In the genomic region with DNA sequence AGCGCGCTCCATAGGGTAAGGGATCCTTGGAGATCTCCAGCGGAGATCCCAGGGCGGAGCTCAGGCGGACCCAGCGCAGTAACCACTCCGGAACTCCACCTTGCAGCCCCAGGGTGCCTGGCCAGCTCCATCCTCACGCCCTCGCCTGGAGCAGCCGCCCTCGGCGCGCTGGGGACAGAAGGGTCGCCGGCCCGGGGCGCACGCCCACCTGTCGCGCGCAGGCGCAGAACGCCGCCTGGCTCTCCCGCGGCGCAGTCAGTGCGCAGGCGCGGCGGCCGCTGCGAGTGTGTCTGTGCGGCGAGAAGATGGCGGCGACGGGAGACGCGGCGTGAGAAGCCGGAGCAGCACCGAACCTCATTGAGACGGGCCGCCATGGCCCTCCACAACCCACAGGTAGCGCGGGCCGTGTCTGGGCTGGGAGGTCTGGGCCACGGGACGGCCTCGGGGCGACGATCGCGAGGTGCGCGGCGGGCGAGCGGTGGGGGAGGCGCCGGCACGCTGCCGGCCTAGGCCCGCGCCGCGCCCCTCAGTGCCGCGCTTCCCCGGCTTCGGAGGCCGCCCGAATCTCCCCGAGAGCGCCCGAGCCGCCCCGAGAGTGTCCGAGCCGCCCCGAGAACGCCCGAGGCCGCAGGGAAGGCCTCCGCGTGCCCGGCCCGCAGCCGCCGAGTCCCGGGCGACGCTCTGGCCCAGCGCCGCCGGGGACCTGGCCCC, we compare ENCODE assay signal across 8 mouse cellular contexts. TPM values are rescaled to one million over a fixed set of nuclear protein-coding genes. Genes with fewer than 3 reads are reported as not detected.
DNase-seq lines count a peak whose midpoint lies in the region; ATAC-seq lines count a peak whose summit lies in the region.

Gm20388 (plus strand) TSS at position 295 of the 711 bp plus-strand sequence.

- H3K9me3 ChIP-seq in erythroblast, embryonic 14.5 days (ENCODE audit: control insufficient read depth, low read length) = no peaks in the 10 kb centered on the region
- H3K9me3 ChIP-seq in heart, embryonic 11.5 days (replicated peaks; ENCODE audit: control insufficient read depth, low read length) = no peaks in the 10 kb centered on the region
- H3K9me3 ChIP-seq in kidney, embryonic 16.5 days (ENCODE audit: low read length) = no peaks in the 10 kb centered on the region

- H3K4me3 ChIP-seq in erythroblast, embryonic 14.5 days (replicated peaks) = peak within 1 kb of the TSS; percentile 99
- peak within 1 kb of the TSS; percentile 64 for H3K4me3 ChIP-seq in heart, embryonic 11.5 days (ENCODE audit: low read depth, low read length)
- H3K4me3 ChIP-seq in kidney, embryonic 16.5 days (ENCODE audit: low read length) = peak within 1 kb of the TSS; percentile 84

- H3K36me3 ChIP-seq in erythroblast, embryonic 14.5 days (ENCODE audit: control insufficient read depth) = peaks cover 28% of the 10 kb centered on the region
- no peaks in the 10 kb centered on the region for H3K36me3 ChIP-seq in heart, embryonic 11.5 days (ENCODE audit: control insufficient read depth, insufficient read depth, low read length)
- no peaks in the 10 kb centered on the region for H3K36me3 ChIP-seq in kidney, embryonic 16.5 days (ENCODE audit: insufficient read depth, low read length)

- peak within 1 kb of the TSS; percentile 87 for H3K27ac ChIP-seq in heart, embryonic 11.5 days (ENCODE audit: low read depth, low read length)
- H3K27ac ChIP-seq in kidney, embryonic 16.5 days (ENCODE audit: low read length) = peak within 1 kb of the TSS; percentile 86

- peak within 1 kb of the TSS; percentile 81 for H3K4me2 ChIP-seq in heart, embryonic 11.5 days
- peak within 1 kb of the TSS; percentile 93 for H3K4me2 ChIP-seq in kidney, embryonic 16.5 days (replicated peaks; ENCODE audit: low read depth, low read length)

- DNase-seq in CD4-positive helper T cell, adult 2 months (ENCODE audit: low read depth, low spot score) = peak; percentile 93
- DNase-seq in brain, embryonic 18.5 days (ENCODE audit: low read depth, low spot score) = peak; percentile 74
- DNase-seq in liver = peak; percentile 91
- DNase-seq in monocyte, adult 2 months (ENCODE audit: low read depth in 1 of 2, low spot score in 2 of 2) = peak; percentile 73 to 88
- peak; percentile 86 to 89 for DNase-seq in spleen, postnatal 14 days (ENCODE audit: low spot score in 2 of 2)

- H3K9ac ChIP-seq in heart, embryonic 11.5 days (ENCODE audit: low read depth, low read length) = peak within 1 kb of the TSS; percentile 93
- peak within 1 kb of the TSS; percentile 95 for H3K9ac ChIP-seq in kidney, embryonic 16.5 days (replicated peaks; ENCODE audit: low read length)

- H3K27me3 ChIP-seq in erythroblast, embryonic 14.5 days (ENCODE audit: control insufficient read depth) = no peaks in the 10 kb centered on the region
- H3K27me3 ChIP-seq in heart, embryonic 11.5 days (ENCODE audit: control insufficient read depth, insufficient read depth, low read length) = no peaks in the 10 kb centered on the region
- H3K27me3 ChIP-seq in kidney, embryonic 16.5 days (ENCODE audit: insufficient read depth, low read length) = no peaks in the 10 kb centered on the region

- WGBS in heart, embryonic 11.5 days (ENCODE audit: insufficient replicate concordance) = under 1% methylated on average over 96 of the region's 97 CpGs
- WGBS in kidney, embryonic 16.5 days = under 1% methylated on average over 82 of the region's 97 CpGs

- ATAC-seq in heart, embryonic 11.5 days (replicated peaks; ENCODE audit: insufficient number of reproducible peaks, low FRiP score, low TSS enrichment) = peak; percentile 91
- peak; percentile 94 for ATAC-seq in kidney, embryonic 16.5 days (ENCODE audit: low FRiP score, low TSS enrichment)

- peaks cover 75% of the 10 kb centered on the region for H3K4me1 ChIP-seq in erythroblast, embryonic 14.5 days (ENCODE audit: control insufficient read depth)
- H3K4me1 ChIP-seq in heart, embryonic 11.5 days (ENCODE audit: control insufficient read depth, insufficient read depth, low read length) = peaks cover 29% of the 10 kb centered on the region
- peaks cover 45% of the 10 kb centered on the region for H3K4me1 ChIP-seq in kidney, embryonic 16.5 days (ENCODE audit: insufficient read depth, low read length)

RNA-seq across cellular contexts. Expression of gene Gm20388, which starts in this region (rescaled TPM):
- 0.36 TPM in 1 of 2 replicates, not detected in the other for polyA plus RNA-seq in erythroblast, embryonic 14.5 days (2012)
- polyA plus RNA-seq in heart, embryonic 11.5 days (2014; fragmentation: Nextera tagmentation; extraction: Ambion mirVana) = 6.4 TPM in 1 of 2 replicates, not detected in the other
- polyA plus RNA-seq in kidney, embryonic 16.5 days (2015; fragmentation: Nextera tagmentation; extraction: Ambion mirVana) = 2.9 and 7.7 TPM in 2 replicates

Comparison
In these comparisons a context has a peak if more than half of its experiments do, and no peak if none do; other contexts are left out.
1. Peak in every context shown above with its lines: DNase-seq, ATAC-seq, H3K4me3 ChIP-seq and H3K27ac ChIP-seq.